Mouse (Mus musculus): ENCODE measurements around the gene Elmo1.

GRCm38 (mm10) chr13:20406470-20407213 lies 316.2 kb downstream of the Elmo1 start:
- TF ChIP-seq CTCF (IDR thresholded peaks at IDR 0.05; ENCODE audit: extremely low read depth, insufficient read depth, low read length) (no peak), POLR2A (IDR thresholded peaks at IDR 0.05; ENCODE audit: extremely low read depth, insufficient read depth, low read length) (no peak)

All from cortical plate, adult 2 months (tissue).